Mouse (Mus musculus) bone marrow, adult 2 months (tissue): ENCODE results near the gene Rcbtb2.

Source experiments
- CTCF ChIP-seq: fragments of 200-500 bp; IDR thresholded peaks from 2 replicates; pipeline ENCODE4 v1.5.1; 2011; ENCODE audit warnings: low read length, control low read depth; ENCODE audit not compliant: control insufficient read depth, insufficient read depth
- POLR2A ChIP-seq: fragments of 200-500 bp; IDR thresholded peaks from 2 replicates; pipeline ENCODE4 v1.6.1; 2011; ENCODE audit warnings: low read depth, mild to moderate bottlenecking, control low read depth, low read length, borderline replicate concordance; ENCODE audit not compliant: control insufficient read depth

DNA sequence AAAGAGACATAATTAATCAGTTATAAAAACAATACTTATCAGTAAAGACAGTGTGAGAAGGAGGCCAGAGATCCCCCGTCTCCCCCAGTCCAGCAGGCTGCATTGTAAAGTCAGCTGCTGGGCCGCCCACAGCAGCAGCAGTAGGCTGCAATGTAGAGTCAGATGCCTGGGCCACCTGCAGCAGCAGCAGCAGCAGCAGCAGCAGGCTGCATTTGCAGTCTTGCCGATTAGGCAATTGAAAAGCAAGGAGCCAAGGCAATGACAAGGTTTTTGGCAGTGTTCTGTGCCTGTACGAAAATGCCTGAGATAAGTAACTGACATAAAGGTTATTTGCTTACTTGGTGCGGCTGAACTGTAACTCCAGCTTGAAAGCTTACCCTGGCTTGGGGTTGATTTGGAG is 53.4 kb downstream of the Rcbtb2 start:
- TF ChIP-seq POLR2A (no peak), CTCF (no peak)
